Mouse (Mus musculus) liver, postnatal 0 days (tissue): ENCODE data around the gene Stx19.

Source experiments
- CTCF ChIP-seq: sonication (generic); IDR thresholded peaks from 2 replicates; pipeline ENCODE4 v1.5.1; 2016; ENCODE audit warnings: antibody characterized with exemption, low read depth
- EP300 ChIP-seq: IDR thresholded peaks from 2 replicates; pipeline ENCODE4 v1.6.1; 2016; ENCODE audit warnings: antibody characterized with exemption, low read depth, mild to moderate bottlenecking

GRCm38 (mm10) chr16:62832481-62832880, 18.0 kb downstream of the Stx19 start:
- TF ChIP-seq CTCF: peak; percentile 86
- no peak for TF ChIP-seq EP300
